Mouse (Mus musculus): ENCODE data around the gene Cog2.

The Cog2 gene

GRCm38 (mm10) chr8:124517142-124517541 lies 3.4 kb upstream of the Cog2 start:
- no peak for DNase-seq

- DNase-seq, result peak; percentile 41 to 66
Measured at GRCm38 (mm10) chr8:124521946-124522345, 1.4 kb downstream of the Cog2 start.

DNA sequence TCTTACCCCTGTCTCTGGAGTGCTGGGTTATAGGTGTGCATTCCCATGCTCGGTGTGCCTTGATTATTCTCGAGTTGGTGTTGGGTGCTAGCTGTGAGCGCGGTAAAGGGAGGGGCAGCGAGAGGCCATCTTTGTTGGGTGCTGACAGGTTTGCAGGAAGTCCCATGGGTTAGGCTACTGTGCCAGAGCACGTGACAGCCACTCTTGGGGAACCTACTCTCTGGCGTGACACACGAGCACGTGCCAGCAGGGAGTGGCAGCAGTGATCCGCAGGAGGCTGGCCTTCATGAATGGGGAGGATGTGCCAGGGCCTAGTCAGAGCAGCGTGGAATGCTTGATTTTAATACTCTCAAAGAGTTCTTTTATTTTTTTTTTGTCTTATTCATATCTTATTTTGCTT lies 5.7 kb downstream of the Cog2 start:
- DNase-seq, result no peak

DNA sequence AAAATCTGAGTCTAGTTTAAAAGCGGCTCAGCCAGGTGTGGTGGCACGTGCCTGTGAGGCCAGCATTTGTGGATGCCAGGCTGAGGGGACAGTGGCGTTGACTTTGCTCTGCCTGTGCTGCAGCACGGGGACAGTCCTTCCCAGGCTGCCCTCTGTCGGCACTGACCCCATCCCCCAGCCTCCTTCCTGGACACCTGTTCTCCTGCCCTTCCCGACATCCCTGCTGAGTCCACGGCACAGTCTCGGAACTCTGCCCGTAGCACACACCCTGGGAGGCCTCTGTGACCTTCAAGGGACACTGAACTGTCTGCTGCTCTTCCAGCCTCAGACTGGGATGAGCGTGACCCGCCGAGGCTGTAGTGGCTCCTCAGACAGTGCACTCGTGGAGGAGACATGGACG lies 9.5 kb downstream of the Cog2 start:
- DNase-seq, result peak in 1 of 2 experiments; percentile 21

GRCm38 (mm10) chr8:124530556-124530955 lies 10.0 kb downstream of the Cog2 start:
- DNase-seq, result no peak

GRCm38 (mm10) chr8:124530996-124531395 lies 10.4 kb downstream of the Cog2 start:
- DNase-seq, result no peak

DNA sequence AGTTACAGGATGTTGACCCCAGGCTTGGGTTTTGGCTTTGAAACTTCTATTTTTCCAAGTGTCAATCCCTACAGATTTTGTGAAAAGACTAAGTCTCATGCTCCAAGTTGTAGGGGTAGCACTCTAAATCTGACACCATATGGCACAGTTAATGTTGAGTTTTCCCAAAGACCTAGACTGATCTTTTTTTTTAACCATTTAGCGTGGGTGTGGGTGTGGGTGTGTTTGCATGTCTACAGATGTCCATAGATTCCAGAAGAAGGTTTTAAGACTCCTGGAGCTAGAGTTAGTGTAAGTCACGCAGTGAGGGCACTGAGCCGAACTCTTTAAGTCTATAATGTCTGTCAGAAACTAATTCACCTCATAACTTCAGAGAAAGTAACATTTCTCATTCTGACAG lies 12.1 kb downstream of the Cog2 start:
- no peak for DNase-seq

DNA sequence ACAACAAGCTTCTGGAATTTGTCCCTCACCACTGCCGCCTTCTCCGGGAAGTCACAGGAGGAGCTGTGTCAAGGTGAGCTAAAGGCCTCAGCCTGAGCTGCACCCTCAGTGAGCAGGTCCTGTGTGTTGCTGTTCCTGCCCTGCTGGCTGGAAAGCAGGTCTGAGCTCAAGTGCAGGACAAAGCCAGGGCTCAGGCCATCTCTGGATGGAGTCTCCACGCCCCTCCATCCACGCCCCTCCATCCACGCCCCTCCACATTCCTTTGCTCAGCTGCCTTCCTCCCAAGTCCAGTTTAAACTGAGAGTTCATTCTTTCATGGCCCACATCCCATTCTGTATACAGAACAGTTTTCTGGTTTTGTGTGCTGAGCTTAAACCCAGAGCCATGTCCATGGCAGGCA lies 14.9 kb downstream of the Cog2 start:
- DNase-seq, result no peak

DNA sequence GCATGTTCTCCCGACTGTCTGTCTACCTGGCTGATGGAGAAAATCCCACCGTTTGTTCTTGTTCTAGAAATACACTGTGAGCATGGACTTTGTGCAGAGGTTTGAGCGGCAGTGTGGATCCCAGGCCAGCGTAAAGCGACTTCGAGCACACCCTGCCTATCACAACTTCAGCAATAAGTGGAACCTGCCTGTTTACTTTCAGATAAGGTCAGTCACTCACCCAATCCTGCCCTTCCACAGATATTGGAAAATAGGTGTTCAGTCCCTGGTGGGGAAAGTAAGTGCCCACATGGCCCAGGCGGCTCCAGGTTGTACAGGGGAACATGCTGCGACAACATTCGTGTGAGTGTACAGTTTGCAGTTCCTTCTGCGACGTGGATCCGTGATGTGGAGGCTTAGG lies 20.3 kb downstream of the Cog2 start:
- no peak for DNase-seq

GRCm38 (mm10) chr8:124542001-124542400 lies 21.4 kb downstream of the Cog2 start:
- no peak for DNase-seq

GRCm38 (mm10) chr8:124543272-124543671 lies 22.7 kb downstream of the Cog2 start:
- no peak for DNase-seq

GRCm38 (mm10) chr8:124546371-124546770 lies 25.8 kb downstream of the Cog2 start:
- DNase-seq, result no peak

GRCm38 (mm10) chr8:124546815-124547214 lies 26.2 kb downstream of the Cog2 start:
- DNase-seq, result no peak

GRCm38 (mm10) chr8:124547269-124547668 lies 26.7 kb downstream of the Cog2 start:
- DNase-seq, result no peak

DNA sequence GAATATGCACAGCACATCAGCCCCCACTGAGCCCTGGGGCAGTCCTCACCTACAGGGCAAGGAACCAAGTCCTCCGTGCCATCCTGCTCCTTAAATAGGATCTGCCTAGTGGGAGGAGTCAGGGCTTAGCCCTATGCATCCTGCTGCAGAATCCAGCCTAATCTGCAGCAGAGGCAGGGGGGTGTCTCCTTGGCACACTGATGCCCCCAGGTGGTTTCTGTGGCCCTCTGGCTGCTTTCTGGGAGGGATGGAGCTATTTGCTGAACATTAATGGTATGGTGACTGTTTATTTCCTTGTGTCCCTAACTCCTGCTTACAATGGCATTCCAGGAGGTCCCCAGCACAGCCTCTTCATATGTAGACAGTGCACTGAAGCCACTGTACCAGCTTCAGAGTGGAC lies 27.6 kb downstream of the Cog2 start:
- no peak for DNase-seq

- no peak for DNase-seq
Measured at GRCm38 (mm10) chr8:124551011-124551661, 30.6 kb downstream of the Cog2 start.

GRCm38 (mm10) chr8:124555113-124555750 lies 34.7 kb downstream of the Cog2 start:
- no peak for DNase-seq

DNA sequence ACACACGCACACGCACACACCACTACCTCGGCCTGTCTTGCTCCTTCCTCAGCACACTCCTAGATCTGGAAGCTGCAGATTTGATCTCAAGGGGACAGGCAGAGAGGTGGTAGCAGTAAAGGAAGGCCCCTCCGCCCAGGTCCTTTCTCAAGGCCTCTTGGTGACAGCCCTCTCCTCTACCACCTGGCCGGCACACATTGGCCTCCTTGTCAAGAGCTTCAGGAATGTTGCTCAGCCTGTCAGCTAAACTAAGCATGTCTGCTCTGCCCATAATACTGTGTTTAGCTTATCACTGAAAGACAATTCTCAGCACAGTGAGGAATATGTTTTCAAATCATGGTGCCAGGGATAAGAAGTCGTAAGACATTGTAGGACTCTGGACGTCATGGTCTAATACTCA lies 35.6 kb downstream of the Cog2 start:
- no peak for DNase-seq

DNA sequence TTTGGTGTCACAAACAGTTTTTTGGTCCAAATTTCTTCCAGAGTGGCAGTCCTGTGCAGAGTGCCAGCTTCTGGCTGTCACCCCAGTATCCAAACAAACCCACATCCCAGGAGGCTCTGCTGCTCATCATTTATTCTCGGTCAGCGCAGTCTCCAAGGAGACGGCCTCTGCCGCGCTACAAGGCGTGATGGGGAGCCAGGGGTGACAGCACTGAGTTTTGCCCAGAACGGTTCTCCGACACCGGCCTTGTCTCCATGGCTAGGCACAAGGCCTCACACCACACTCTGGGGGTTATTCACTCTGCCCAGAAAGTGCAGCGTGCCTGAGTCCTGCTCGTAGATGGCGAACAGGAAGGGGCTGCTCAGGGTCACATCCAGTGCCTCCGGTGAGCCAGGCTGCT lies 36.1 kb downstream of the Cog2 start:
- DNase-seq, result no peak

DNA sequence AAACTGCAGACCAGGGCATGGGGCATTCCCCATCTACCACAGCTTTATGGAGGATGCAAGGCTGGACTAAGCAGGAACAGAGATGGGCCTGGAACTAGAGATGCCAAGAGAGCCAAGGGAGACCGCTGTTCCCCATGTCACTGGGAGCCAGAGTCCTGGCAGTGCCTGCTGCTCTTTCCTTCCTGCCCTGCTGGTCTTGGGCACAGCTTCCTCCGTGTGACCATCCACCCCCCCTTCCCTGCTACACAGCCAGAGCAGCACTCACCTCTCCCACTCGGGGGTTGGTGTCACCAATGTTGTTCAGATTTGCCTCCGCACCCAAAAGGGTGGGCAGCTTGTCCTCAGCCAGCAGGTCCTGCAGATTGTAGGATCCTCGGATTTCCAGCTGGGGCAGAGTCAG lies 36.9 kb downstream of the Cog2 start:
- no peak for DNase-seq

- peak in 1 of 2 experiments; percentile 36 for DNase-seq
Measured at GRCm38 (mm10) chr8:124567126-124567525, 46.6 kb downstream of the Cog2 start.

DNA sequence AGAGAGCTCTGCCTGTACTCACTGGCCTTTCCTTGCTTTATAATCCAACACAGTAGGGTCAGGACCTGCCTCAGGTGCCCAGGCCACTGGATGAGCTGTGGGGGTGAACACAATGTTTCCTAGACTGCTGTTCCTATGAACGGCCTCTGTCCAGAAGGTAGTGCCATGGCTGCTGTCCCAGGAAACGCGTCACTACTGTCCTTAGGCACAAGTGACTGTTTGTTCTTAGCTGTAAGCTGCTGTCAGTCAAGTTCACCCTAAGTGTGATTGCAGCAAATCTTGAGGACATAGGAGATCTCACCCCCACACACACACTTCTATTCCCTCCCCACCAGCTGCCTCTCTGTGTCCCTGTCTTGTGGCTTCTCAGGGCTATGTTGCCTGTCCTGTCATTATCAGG lies 47.0 kb downstream of the Cog2 start:
- DNase-seq, result no peak

DNA sequence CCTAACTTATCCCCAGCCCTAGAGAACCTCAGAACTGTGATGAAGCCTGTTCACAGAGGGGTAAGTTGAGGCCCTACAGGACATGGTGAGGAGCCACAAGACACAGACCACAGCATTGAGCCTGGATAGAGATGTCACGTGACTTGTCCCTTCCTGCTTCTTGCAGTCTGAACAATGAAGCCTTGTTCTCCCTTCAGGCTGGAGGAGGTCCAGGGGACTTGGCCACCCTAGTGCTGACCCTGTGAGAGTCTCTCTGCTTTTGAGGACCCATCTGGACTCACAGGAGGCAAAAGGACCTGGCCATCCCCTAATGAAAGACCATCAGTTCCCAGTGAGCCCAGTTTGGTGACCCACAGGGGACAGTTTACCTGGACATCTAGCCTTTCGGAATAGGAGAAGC lies 48.5 kb downstream of the Cog2 start:
- no peak for DNase-seq

DNA sequence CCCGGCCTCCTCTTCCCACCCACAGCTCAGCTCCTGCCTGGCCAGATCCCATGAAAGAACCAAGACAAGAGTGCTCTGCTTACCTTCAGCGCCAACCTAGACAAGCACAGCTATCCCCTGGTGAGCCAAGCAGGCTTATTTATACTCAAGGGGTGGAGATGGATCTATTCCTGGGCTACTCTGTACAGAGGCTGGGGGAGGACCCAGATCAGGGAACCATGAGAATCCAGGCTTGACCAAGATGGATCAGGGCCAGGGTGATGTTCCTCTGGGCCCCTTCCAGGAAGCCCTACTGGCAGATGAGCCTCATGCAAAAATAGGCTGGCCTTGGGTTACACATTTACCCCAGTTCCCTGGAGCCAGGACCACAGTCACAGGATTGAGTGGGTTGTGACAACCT lies 49.0 kb downstream of the Cog2 start, which contains the start of gene Agt:
TSS of gene Agt (minus strand) at position 114 of the 400 bp plus-strand sequence.
- peak; percentile 89 to 94 for DNase-seq

Data from kidney, adult 8-10 months (tissue).